Mouse (Mus musculus) G1E (cell line): Measurements from ENCODE around the gene Dedd.

Experiments used
- CTCF ChIP-seq: IDR thresholded peaks from 2 replicates; pipeline ENCODE4 v1.5.1; 2012; ENCODE audit warnings: low read depth, low read length, inconsistent platforms, mixed read lengths
- GATA1 ChIP-seq: IDR thresholded peaks from 2 replicates; pipeline ENCODE4 v1.6.1; 2012; ENCODE audit warnings: borderline replicate concordance, low read length, inconsistent platforms, mixed read lengths
- GATA2 ChIP-seq: IDR thresholded peaks from 2 replicates; pipeline ENCODE4 v1.6.1; 2012; ENCODE audit warnings: low read depth, low read length, inconsistent platforms, borderline replicate concordance

DNA sequence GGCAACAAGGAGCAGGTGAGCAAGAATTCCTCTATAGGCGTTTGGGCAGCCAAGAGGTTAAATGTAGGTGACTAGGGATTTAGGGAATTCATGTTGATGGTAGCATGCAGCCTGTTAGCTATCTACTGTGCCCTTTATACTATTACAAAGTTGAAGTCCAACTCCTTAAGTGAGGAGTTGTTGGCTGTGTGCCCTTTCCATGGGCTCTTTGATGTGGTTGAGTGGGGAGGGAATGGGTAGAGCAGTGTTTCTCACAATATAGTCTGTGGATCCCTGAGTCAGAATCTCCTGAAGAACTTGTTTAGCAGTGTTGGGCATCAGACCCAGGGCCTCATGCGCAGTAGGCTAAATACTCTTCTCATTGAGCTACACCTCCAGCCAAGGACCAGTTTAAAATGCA is 27.9 kb downstream of the Dedd start:
- TF ChIP-seq CTCF (no peak), GATA1 (no peak), GATA2 (no peak)
